Mouse (Mus musculus): ENCODE measurements at regions not wholly inside any gene's neighbourhood (a gene's known extent, or its start where the extent isn't known, plus 50 kb on each side); places are given as distances from the start of the nearest gene placed in this dataset.
A peak's percentile ranks its signal among the peaks of the same experiment; 100 is the strongest.

DNA sequence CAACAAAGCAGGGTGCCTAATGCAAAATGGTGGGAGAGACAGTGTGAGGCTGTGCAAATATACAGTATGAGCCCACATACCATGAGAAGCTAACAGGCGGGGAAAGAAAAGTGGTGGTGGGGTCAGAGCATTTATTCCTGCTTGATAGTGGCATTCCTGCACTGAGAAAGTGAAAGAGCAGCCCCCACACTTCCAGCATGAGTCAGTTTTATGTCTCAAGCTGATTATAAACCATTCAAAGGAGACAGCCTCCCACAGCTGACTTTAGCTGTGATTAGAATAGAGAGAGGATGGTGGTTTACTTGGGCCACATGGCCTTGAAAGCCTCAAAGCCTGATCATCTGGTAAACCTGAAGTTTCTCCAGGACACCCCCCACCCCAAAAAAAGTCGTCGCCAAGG is 64.4 kb downstream of the Gm43517 start:
- intact Hi-C loops (cut with DNase I), result no loop called here
- DNase-seq, result no peak

DNA sequence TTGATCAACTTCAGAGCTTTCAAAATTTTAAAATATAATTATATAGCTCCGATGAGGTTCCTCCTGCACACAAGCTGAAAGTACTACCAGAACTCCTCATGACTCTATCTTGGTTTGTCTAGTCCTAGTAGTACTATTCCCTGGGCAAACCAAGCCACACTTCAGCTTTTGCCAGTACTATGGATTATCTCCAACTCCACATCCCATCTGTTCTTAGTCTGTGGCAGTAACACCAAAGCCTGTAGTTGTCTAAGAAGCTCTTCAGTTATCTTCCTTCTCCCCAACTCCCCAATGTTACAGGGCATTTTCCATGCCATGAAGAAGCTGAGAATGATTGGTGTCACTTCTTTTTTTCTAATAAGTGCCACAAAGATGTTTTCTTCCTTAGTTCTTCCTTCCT is 83.1 kb downstream of the Gm43517 start:
- intact Hi-C loops (cut with DNase I), result no loop called here
- DNase-seq, result no peak

DNA sequence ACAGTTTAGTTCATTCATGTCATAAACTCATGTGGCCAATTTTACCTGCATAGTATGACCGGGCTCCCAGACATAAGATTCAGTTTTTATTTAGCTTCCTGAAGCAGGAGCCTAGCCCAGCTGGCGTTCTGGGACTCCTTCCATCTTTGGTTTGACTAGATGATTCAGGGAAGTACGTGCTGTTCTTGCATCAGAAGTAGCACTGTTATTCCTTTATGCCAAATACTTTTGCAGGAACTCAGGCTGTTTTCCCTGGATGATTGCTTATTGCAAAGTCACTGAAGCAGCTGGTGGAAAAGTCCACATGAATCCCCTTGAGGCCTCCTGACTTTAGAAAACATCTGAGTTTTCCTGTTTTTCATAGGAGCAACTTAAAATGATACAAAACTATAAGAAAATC is 88.4 kb downstream of the Gm43517 start:
- intact Hi-C loops (cut with DNase I), result no loop called here
- DNase-seq, result peak; percentile 9 to 23

DNA sequence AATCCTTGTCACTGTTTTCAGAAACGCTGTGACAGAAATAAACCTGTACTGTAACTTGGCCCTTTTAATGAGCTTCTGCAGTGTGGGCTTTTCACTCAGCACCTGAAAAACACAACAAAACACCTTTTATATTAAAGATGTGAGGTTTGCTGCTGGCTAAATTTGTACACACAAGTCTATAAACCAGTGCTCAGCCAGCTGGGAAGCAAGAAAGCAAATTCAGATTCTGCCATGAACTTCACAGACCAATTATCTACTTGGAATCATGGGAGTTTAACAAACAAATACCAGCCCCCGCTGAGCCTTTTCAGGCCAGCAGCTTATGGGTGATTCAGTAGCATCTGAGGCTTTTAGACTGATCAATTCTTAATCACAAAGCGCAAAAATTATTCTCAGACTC is 95.7 kb downstream of the Gm43517 start:
- intact Hi-C loops (cut with DNase I), result no loop called here
- no peak for DNase-seq

DNA sequence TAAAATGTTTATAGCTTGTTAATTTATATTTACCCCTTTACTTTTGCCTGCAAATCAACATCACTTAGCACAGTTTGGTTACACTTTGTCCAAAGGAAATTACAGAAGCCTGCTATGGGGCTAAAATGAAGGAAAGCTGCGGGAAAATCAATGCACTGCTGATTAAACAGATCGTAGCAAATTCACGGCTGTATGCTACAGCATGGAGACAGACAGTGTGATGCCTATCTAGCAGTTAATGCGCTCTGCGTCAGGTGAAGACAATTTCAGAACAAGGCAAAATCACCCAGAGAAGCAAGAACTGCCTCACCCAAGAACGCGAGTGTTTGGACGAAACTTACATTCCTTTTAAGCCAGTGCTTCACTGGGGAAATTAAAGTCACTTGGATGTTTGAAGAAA is 96.2 kb downstream of the Gm43517 start:
- intact Hi-C loops (cut with DNase I), result no loop called here
- DNase-seq, result no peak

DNA sequence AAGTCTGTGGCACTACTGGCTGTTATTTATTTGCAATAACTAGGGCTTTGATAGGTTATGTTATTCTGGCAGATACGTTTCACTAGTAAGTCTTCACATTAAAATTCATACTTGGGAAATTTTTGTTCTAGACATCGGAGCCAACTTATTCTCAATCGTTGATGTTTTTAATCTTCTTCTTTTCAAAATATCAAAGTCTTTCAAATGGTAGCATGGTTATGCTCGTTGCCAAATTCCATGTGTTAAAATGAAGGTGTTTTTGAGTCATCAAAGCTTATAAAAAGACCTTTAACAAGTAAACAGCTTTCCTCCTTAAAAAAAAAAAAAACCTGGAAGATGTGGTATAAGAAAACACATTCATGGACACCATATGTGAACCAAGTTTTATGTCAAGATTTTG is 97.4 kb downstream of the Gm43517 start:
- no peak for DNase-seq
- intact Hi-C loops (cut with DNase I), result no loop called here

DNA sequence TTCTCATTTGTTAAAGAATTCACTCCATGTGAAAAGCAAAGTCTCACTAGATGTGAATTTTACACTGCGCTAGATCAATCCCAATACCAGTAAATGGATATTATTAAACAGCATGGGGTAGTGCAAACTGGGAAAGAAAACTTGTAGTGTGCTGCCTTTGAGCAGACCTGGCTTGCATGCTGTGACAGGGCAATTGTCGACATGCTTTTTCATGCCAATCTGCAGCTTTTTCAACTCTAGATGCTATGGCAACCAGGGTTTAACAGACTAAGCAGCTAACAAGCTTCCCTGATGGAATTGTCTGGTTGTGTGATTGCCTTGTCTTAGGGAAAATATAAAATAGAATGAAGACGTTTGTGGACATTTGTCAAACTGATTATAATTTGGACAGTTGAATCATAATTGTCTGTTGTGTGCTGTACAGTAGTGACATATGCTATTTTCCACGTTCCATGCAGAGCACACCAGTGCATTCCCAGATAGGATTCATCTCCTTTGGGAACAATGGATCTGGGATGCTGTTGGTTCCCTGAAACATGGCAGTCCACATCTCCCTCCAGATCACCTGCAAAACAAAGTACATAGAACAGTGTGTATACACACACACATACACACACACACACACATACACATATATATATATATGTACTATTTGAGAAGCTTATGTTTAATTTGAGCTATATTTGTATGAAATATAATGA is 99.2 kb downstream of the Gm43517 start:
- DNase-seq, result no peak
- intact Hi-C loops (cut with DNase I), result no loop called here

DNA sequence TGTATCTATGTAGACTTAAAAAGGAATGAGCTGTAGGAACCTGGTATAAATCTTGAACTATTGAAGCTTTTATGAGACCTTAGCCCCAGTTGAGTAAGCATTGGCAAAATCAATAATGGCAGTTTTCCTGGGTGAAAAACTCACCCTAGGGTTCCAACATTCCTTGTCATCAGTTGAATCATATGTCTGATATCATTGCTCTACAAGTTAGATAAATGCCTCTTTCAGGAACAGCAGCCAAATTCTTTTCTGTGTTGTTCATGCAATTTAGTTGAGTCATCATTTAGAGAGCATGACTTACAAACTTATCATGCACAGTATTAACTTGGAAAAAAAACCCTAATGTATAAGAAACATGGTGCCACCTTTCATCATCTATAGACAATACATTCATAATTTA is 128.2 kb downstream of the Gm43517 start:
- no peak for DNase-seq
- intact Hi-C loops (cut with DNase I), result no loop called here

DNA sequence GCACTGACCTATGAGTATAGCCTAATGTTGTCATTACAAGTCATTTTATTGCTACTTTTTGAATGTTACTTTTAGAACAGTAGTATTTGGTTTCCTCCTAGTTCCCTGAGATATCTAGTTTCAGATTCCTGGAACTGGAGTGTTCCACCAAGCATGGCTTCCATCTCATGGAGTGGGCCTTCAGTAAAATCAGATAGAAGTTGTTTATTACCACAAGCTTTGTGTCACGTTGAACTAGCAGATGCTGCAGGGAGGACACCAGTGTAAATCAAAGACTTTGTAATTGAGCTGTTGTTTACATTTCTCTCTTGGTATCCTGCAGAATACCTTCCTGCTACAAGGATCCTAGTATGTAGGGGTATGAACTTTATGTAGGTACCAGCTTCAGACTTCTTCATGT is 129.6 kb downstream of the Gm43517 start:
- DNase-seq, result no peak
- intact Hi-C loops (cut with DNase I), result no loop called here
